Mouse (Mus musculus): ENCODE measurements around the gene Tmem200b.

Tmem200b gene

GRCm38 (mm10) chr4:131921461-131922346 is at the start of gene Tmem200b:
Gene Tmem200b (plus strand): TSS chr4:131921771.
- in situ Hi-C loops (cut with MboI): no loop called here

DNA sequence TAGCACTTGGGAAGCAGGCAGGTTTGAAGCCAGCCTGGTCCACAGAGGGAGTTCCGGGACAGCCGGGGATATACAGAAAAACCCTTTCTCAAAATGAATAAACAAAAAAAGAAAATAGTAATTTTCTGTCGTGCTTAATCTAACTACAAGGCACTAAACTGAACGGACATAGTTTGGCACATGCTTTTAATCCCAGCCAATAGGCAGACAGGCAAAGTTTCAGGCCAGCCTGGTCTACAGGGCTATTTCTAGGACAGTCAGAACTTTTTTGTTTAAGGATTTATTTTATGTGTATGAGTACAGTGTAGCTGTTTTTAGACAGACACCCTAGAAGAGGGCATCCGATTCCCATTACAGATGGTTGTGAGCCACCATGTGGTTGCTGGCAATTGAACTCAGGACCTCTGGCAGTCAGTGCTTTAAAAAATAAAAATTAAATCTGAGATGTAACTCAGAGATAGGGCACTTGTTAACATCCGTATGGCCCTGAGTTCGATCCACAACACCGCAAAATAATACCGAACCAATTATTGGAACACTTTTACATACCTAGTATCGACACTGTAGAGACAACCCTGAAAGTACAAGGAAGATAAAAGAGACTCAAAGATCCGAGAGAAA is 48.8 kb upstream of the Tmem200b start:
- in situ Hi-C loops (cut with MboI): no loop called here

GRCm38 (mm10) chr4:131873293-131874168 is 48.0 kb upstream of the Tmem200b start, which contains the start of gene Srsf4:
Gene Srsf4 (plus strand): TSS chr4:131873617.
- in situ Hi-C loops (cut with MboI): no loop called here

DNA sequence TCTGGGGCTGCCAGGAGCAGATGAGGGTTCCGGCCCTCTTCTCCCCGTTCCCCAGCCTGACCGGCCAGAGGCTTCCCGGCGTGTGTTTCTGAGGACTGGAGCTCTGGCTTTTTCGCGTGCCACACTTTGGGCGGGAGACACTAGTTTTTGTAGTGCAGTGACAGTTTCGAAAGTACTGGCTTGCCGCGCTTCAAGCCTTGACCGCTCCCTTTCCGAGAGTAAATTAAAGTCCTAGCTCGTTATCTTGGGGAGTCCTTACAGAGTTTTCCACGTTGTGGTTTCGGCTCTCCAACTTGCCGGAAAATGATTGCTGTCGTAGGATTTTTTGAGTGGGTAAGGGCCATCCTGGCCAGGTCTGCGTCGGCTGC is 47.4 kb upstream of the Tmem200b start:
- in situ Hi-C loops (cut with MboI): no loop called here

GRCm38 (mm10) chr4:131874567-131874966 is 47.0 kb upstream of the Tmem200b start:
- in situ Hi-C loops (cut with MboI): no loop called here

DNA sequence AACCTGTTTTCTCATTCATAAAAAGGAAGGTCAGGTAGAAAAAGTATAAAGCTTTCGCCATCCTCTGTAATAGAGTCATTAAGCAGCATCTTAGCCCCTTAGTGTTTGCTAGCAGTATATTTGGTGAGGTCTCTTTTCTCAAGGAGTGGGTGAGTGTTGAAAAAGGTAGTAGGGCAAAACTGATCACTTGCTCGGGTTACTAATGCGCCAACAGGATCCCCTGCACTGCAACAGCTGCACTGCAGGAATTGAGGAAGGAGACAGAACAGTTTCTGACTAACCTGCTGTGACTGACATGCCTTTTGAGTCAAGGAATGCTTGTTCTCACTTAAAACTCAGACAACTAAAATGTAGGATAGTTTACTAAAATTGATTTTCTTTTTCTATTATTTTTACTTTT is 46.3 kb upstream of the Tmem200b start:
- in situ Hi-C loops (cut with MboI): no loop called here

DNA sequence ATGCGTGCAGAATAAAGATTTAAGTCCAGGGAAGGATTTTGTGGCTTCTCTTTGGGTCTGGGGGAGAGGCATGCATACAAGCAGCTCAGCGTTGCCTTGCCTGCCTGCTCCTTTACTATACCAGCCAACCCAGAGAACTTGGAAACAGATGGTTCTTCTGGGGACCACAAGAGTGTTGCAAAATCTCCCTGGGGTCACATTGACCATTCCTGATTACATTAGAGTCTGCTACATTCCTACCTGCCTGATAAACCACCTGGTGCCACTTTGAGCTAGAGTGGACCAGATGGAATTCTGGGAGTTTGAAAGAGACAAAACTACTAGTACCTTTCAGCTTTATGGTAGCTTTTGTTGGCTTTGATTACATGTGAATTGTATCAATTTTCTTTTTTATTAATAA is 44.7 kb upstream of the Tmem200b start:
- in situ Hi-C loops (cut with MboI): no loop called here

DNA sequence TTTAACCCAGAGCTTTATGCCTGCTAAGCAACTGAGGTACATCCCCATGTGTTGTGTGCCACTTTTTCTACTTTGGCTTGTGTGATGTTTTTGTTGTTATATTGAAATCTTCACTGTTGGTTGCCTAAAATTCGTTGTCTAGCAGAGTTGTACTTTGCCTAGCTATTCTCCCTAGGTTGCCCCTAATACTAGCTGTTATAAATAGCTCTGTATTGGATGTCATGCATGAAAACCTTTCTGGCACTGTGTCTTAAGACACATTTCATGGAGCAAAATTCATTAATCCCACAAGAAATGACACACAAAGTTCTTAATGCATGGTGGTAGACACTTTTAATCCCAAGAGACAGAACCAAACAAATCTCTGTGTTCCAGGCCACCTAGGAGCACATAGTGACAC is 41.9 kb upstream of the Tmem200b start:
- in situ Hi-C loops (cut with MboI): no loop called here

- in situ Hi-C loops (cut with MboI): no loop called here
Observed at GRCm38 (mm10) chr4:131881306-131881705, 40.3 kb upstream of the Tmem200b start.

GRCm38 (mm10) chr4:131883571-131883970 is 38.0 kb upstream of the Tmem200b start:
- in situ Hi-C loops (cut with MboI): no loop called here

DNA sequence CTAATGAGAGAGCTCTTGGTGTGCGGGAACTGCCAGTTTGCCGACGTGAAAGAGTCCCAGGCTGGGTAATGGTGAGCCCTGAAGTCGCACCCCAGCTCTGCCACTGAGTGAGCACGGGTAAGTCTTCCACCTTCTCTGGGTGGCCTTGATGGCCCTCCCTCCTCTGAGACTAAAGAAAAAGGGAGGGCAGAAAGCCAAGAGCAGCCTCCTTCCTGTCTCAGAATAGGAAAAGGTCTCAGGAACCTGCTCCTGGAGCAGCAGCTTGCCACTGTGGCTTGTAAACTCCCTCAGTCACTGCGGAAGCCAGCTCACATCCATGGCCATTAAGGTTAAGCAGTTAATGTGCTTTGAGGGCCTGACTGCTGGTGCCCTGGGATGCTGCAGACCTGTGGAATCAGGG is 36.2 kb upstream of the Tmem200b start:
- in situ Hi-C loops (cut with MboI): no loop called here

DNA sequence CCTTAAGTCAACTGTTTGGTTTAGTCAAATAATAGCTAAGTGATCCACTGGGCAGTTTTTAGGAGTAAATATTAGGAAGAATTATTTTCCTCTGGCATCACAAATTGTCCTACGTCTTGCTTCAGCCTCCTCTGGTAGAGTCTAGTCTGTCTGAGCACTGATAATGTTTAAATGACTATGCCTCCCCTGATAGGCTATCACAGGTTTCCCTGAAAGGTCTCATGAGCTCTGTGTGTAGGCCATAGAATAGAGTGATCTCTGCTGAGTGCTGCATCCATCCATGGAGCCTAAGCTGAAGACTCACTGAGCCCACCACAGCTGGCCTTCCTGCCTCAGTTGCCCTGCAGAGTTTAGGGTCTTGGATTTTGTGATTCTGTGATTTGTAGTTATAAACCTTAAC is 33.0 kb upstream of the Tmem200b start:
- in situ Hi-C loops (cut with MboI): no loop called here

- in situ Hi-C loops (cut with MboI): no loop called here
Observed at GRCm38 (mm10) chr4:131890692-131891091, 30.9 kb upstream of the Tmem200b start.

GRCm38 (mm10) chr4:131897109-131897508 is 24.5 kb upstream of the Tmem200b start:
- in situ Hi-C loops (cut with MboI): no loop called here

DNA sequence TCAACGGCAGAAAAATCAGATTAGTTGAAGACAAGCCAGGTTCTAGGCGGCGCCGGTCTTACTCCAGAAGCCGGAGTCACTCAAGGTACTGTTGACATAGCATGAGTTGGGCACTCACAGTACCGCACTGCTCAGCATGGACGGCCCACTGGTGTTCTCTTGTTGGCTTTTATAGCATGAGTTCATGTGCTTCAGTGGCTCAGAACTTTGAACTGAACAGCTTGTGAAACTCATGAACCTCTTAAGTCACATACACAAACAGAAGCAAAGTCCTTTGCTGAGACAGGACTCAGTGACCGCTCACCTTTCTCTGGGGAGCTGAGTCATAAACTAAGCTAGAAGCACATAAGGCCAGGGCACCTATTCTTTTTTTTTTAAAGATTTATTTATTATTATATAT is 23.8 kb upstream of the Tmem200b start:
- in situ Hi-C loops (cut with MboI): no loop called here

DNA sequence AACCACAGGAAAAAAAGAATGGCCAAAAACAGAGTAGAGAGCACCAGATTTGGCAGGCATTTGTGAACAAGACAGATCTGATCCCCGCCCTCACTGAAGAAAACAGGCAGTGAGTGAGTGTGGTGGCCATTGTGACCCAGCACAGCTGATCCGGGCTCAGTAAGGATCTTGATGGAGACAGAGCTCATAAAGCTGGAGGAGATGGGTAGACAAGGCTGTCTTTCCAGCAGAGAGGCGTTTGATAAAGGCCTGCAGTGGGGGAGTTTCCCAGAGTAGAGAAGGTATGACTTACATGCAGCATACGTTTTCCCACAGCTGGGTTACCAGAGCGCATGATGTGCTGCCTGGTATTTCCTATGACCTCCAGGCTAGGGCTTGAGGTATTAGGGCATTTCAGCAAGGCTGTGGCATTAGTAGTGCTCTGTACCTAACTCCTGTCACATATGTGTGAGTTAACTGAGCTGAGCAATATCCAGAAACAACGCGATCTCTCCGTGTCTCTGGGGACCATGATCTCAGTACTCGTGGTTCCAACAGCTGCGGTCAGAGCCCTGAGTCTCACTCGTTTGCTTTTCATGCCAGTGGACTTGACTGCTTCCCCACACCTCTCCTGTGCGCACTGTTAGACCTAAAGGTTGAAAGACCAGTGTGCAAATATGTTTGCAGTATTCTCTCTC is 22.9 kb upstream of the Tmem200b start:
- in situ Hi-C loops (cut with MboI): no loop called here

- in situ Hi-C loops (cut with MboI): no loop called here
Observed at GRCm38 (mm10) chr4:131899180-131899554, 22.4 kb upstream of the Tmem200b start.

DNA sequence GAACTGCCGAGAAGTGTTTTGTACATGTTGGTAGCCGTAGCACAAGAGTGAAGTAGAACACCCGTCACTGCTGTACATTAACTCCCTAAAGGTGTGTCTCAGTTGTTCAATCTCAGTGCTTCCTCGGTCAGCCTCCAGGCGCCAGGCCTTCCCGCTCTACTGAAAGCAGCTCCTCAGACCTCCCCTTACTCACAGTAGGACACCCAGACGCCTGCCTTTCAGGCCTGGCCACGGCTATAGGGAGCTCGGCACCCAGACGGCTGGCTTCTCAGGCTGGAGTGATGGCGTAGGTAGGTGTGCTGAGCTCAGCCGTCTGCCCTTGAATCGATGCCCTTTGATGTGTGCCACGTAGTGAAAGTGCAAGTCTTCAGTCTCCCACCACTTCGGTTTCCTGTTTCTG is 20.5 kb upstream of the Tmem200b start:
- in situ Hi-C loops (cut with MboI): no loop called here

- in situ Hi-C loops (cut with MboI): no loop called here
Observed at GRCm38 (mm10) chr4:131904478-131904877, 17.1 kb upstream of the Tmem200b start.

- in situ Hi-C loops (cut with MboI): no loop called here
Observed at GRCm38 (mm10) chr4:131906423-131906822, 15.1 kb upstream of the Tmem200b start.

DNA sequence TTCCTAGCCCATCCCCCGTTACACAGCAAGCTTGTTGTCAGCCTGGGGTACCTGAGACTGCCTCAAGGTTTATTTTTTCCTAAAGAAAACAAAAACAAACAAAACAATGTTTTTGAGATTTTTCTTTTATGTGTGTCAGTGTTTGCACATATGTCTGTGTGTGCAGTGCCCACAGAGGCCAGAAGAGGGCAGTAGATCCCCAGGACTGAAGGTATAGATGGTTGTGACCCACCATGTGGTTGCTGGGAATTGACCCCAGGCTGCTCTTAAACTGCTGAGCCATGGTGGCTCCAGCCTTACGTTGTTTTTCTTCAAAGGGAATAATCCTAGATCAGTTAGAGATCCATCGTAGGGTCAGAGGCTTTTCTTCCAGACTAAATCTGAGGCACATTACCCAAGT is 13.7 kb upstream of the Tmem200b start:
- in situ Hi-C loops (cut with MboI): no loop called here

All from mature B cell (primary cell).